Mouse (Mus musculus): ENCODE data around the gene Trim72. TPM values are rescaled to one million over a fixed set of nuclear protein-coding genes. Genes with fewer than 3 reads are reported as not detected.
"Not testable (repeated sequence)": the region's sequence is repeated elsewhere in the genome, so short reads cannot be mapped to it uniquely, and the experiment has no call there.

The Trim72 gene
- polyA plus RNA-seq, 3 experiments from 2014 or later: not detected

DNA sequence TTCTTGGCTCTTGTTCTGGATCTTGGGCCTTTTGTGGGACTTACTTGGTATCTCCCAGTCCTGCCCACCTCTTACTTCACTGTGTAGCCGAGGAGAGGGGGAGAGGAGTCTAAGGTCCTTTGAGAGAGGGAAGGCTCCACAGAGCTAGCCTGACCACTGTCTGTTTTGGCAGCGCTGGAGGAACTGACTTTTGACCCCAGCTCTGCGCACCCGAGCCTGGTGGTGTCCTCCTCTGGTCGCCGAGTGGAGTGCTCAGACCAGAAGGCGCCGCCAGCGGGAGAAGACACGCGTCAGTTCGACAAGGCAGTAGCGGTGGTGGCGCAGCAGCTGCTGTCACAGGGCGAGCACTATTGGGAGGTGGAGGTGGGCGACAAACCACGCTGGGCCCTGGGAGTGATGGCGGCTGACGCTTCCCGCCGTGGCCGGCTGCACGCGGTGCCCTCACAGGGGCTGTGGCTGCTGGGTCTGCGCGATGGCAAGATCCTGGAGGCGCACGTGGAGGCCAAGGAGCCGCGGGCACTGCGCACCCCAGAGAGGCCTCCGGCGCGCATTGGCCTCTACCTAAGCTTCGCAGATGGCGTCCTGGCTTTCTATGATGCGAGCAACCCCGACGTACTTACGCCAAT, 6.1 kb downstream of the Trim72 start:
- ATAC-seq: no peak

DNA sequence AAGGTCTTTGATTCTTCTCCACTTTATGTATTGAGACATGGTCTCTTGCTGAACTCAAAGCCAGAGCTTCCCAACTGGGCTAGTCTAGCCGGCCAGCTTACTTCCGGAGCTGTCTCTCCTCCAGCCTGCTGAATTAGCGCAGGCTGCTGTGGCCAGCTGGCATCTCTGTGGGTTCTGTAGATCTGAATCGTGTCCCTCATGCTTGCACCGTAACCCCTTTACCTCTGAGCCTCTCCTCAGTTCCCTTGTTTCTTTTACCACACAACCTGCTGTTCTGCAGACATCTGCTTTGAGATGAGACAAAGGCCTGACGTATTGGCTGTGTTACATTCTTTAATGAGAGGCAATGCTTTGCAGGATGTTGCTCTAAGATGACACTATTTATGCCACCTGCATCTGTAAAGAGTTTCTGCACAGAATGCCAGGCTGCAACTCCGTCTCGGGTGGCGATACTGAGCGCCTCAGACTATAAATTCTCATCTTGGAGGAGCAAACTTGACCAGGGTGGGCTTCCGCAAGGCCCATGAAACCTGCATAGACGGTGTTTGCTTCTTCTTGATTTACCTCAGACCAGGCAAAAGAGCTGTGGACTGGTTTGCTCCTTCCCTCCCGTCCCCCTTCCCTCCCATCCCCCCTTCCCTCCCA, 8.5 kb downstream of the Trim72 start:
- no peak for ATAC-seq

DNA sequence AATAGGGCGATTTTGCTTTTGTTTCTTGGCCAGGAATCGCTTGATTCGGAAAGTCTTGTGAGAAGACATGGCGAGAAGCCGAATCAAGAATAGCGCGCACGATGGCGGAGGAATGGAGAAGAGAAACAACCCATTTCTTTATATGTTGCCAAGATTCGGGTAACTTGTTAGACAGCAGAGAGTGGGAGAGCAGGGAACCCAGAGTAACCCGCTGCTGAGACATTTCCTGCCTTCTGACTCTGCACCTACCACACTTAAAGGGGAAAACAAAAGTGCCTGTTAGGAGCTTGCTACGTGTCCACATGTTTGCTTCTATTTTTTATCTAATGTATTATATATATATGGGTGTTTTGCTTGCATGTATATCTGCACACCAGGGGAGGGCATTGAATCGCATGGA, 9.4 kb downstream of the Trim72 start:
- no peak for ATAC-seq

DNA sequence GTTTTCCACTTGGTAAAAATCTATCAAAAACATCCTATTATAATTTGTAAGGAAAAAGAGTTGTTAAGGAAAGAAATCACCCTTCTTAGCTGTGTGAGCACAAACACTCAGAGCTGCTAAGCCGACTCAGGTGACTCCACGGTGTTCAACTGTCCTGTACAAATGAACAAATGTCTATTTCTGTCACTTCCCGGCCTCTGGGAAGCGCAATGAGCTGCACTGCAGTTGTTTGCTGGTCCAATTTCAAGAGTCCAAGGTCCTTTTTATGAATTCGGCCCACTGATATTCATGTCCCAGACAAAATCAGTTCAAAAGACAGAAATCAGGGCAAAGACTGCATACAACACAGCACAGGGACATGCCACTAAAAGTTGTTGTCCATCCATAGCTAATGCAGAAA, 12.4 kb downstream of the Trim72 start:
- ATAC-seq: not testable (repeated sequence)

DNA sequence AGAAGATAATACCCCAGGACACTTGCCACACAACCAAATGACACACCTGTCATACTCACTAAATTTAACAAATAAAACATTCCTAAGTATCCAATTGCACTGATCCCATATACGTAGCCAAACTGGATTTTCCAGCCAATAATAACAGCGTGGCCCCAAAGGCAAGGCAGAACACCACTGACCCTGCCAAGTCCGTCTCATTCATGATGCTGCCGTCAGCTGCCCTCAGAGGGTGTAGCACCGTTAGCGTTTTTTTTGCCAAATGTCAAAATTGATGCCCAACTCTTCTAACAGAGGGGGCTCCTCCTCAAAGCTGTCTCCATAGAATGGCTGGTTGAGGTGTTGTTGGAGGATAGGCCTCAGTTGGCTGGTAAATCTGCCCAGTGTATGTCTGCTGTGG, 12.9 kb downstream of the Trim72 start:
- no peak for ATAC-seq

DNA sequence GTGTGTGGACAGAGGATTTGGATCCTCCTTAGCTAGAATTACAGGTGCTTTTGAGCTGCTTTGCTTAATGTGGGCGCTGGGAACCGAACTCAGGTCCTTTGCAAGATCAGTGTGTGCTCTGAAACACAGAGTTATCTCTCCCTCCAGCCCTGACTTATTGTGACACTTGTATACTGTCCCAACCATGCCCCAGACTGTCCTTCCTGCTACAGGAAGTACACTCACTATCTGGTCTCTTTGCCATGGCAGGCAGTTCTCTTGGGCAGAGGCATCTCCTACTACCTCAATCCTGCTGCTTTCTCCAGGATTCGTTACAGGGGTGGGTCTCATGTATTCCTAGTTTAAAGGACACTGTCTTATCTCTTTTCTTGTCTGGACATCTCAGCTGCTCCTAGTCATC, 14.5 kb downstream of the Trim72 start:
- no peak for ATAC-seq

DNA sequence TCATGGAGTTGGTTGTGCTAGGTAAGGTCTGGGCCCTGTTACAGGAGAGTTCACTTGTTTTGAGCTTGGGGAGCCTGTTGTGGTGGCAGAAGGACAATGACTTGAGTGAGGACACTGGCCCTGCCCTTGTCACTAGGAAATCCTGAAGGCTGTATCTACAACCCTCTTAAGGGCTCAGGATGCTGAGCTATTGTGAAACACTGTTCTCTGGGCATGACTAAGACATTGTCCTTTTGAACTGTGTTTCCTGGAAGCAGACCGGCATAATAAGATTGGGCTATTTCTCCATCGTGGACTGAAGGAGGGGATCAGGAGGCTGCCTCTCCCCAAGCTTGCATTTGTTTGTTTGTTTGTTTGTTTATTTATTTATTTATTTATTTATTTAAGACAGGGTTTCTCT, 15.4 kb downstream of the Trim72 start:
- ATAC-seq: no peak

DNA sequence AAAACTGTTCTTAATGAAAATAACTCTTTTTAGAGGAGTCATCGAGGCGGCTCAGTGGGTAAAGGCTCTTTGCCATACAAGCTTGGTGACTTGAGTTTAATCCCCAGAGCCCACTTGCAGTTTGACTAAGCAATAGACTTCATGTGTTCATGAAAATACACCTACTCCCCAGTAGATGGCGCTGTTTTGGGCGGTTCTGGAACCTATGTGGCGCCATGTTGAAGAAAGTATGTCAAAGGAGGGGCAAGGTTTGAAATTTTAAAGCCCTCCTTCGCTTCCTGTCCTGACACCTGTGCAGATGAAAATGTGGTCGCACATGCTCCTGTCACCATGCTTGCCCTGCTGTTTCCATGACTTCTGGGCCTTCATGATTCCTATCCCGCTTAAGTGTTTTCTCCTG, 19.2 kb downstream of the Trim72 start:
- ATAC-seq: no peak

DNA sequence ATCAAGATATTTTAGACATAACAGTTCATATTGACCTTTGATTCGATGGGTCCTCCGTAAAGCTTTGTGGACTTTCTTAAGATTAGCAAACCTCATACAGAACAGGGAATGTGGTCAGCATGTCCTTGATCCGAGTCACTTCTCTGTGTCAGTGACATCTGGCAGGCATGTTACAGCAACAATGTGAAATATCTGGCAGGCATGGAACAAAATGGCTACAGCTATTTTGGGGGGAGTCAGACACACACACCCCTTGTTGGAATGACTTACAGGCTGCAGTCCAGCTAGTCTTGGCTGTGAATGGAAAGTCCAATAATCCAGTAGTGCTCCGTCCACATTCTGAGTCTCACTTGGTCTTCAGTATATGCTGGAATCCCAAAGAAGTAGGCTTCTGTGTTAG, 19.8 kb downstream of the Trim72 start:
- no peak for ATAC-seq

DNA sequence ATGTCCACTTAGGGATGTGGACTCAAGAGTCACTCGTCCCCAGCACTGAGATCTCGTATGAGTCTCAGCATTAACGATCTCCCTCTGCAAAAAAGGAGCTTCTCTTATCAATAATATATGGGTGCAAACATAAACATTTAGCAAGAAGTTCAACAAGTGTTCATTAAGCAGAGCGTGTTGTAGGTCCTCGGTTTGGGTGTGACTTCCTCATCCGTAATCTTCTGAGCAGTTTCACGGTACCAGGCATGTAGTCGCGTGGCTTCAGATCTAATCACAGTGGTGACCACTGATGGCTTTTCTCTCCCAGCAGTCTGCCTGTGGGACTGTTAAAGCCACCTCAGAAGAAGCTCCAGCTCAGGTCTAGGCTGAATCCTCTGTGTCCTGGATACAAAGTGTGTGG, 20.6 kb downstream of the Trim72 start:
- ATAC-seq: no peak

DNA sequence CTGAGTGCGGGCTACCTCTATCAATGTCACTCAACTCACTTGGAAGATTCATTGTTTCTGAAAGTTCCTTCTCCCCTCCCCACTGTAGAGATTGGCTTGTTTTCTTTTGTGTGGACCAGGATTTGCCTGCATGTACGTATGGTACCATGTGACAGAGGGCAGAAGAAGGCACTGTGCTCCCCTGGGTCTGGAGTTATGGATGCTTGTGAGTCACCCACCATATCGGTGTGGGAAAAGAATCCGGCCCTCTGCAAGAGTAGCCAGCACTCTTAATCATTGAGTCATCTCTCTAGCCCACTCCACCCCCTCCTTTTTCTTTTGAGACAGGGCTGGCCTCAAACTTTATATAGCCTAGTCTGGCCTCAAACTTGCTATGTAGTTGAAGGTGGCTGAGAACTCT, 21.2 kb downstream of the Trim72 start:
- no peak for ATAC-seq

DNA sequence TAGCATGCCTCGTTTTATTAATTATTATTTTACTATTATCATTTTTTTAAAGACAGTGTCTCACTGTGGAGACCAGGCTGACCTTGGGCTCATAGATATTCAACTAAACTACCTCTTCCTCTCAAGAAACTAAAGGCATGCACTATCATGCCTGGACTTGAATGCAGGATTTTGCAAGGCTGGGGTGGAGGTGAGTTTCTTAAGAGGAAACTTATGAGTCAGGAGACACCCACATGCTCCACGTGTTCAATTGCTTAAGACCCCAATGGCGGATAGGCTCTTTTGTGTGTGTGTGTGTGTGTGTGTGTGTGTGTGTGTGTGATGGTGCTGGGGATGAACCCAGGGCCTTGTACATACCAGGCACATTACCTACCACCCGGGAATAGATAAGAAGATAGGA, 21.6 kb downstream of the Trim72 start:
- no peak for ATAC-seq

DNA sequence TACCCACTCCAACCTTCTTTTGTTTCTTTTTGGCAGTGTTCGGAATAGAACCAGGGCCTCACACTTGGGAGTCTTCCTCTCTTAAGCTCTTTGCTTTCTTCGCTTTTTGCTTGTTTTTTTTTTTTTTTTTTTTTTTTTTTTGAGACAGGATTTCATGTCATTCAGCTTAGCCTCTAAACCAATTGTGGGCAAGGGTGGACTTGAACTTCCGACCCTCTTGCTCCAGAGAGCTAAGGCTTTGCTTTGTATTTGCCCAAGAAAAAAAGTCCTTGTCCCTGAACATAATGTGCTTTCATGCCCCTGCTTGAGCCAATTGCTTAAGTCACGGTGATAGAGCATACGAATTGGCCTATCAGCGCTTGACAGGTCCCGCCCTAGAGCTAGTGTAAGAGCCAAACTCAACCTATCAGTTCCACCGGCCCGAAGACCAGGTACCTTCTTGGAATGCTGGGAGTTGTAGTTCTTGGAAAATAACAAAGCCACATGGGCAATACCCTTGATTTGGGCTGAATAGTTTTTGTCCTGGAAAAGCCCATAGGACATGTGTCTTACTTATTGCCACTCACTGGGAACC, 27.7 kb downstream of the Trim72 start:
- no peak for ATAC-seq

DNA sequence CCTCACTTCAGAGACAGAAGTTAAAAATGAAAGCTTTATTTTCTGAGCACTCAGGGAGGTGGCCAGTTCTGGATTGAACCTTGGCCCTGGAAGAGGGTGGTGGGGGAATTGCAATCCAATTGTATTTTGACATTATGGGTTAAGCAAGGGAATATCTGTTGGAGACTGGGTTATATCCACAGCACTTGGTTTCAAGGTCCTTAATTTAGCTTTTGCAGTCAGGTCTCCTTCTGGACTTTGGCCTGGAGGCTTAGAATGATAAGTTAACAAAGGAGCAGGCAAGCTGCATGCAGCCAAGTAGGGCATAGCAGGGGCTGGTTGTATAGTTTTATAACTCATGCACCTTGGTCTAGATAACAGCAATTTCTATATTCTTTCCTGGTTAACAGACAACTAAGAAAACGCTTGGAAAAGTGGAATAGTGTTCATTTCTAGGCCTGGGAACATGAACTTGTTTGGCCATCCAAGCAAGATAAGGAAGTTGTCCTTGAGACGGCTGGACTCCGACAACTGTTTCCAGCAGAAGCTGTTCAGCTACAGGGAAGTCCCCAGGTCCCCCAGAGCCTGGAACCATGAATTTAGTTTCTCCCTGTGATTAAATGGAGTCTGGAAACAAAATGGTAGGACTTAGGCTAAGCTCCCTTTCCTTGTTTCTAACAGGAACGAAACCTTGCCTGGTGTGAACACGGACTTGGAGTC, 28.7 kb downstream of the Trim72 start:
- ATAC-seq: no peak

DNA sequence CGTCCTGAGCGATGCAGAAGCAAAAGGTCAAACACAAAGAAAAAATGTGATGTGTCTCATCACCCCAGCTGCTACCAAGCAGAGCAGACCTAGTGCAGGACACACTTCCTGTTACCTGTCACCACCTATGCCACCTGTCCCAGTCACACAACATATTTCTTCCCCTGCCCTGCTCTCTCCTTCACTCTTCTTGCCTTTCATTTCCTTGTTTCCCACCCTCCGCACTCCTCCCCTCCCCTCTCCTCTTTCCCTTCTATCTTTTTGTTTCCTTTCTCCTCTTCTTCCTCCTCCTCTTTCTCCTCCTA, 29.2 kb downstream of the Trim72 start:
- ATAC-seq: no peak

DNA sequence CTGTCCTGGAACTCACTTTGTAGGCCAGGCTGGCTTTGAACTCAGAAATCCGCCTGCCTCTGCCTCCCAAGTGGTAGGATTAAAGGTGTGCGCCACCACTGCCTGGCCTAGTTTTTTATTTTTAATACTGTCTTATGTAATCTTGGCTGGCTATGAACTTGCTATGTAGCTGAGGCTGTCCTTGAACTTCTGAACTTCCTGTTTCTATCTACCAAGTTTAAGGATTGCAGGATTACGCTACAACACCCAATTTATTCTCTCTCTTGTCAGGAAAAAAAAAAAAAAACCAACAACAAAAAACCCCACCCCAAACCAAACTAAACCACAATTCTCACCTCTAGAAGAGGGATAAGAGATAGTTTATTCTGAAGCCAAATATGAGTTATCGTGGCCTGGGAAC, 29.9 kb downstream of the Trim72 start:
- no peak for ATAC-seq

DNA sequence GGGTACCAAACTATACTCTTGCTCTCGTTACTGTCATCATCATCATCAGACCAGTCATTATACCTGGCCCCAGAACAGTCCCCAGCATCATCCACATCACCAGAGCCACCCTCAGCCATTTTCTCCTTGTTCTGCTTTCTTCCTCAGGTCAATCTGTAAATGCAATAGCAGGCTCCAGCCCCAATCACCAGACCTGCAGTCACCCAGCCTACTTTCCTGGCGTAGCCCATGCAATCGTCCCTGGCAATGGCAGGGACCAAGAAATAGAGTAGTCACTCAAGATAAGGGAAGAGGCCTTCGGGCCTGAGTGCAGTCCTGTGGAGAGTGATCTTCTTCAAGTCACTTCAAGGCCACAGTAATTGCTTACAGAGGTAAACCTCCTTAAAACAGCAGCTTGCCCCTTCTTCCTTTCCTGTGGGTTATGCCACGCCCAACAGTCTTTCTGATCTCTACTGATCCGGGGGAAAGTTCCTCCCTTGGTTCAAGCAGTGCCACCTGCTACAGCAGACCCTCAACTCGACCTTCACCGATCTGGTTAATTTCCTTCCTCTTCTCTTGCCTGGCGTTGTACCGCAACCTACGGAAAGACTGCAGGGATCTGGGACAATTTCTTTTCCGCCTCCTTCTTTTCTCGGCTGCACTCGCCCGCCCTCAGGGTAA, 38.5 kb downstream of the Trim72 start:
- ATAC-seq: not testable (repeated sequence)

DNA sequence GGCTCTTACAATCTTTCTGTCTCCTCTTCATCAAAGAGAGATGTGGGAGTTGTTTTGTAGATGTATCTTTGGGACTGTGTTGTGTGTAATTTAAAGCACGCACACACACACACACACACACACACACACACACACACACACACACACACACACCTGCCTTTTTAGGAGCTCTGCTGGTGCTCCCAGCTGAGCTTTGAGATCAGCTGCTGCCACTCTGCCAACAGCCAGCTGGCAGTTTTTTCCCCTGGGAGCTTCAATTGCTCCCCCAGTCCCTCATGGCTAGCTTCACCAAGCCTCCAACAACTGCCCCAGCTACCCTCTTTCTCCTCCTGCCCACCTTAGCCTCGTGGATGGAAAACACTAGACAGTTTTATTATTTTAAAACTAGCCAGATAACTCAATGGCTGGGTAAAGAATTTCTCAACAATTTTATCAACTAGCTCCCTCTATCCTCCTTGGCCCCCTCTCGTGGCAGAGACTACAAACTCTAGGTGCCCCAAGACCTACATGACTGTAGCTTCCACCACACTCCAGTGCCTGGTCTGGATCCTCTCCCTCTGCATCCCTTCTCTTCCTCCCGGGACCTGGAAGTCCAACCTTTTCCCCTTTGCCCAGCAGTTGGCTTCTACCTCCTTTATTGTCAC, 40.5 kb downstream of the Trim72 start:
- ATAC-seq: no peak

DNA sequence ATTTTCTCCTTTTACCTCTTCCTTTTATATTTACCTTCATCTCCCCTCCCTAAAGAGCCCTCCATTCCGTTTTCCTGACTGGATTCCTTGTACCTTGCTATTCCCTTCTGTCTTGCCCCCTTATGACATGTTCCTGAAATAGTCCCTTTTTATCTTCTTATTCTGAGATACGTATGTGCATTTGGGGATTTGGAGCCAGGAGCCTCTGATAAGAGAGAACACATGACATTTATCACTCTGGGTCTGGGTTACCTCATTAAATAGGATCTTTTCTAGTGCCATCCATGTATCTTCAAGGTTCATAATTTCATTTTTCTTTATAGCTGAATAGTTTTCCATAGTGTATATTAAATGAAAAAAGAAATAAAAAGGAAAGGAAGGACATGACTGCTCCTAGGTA, 41.9 kb downstream of the Trim72 start:
- ATAC-seq: no peak

DNA sequence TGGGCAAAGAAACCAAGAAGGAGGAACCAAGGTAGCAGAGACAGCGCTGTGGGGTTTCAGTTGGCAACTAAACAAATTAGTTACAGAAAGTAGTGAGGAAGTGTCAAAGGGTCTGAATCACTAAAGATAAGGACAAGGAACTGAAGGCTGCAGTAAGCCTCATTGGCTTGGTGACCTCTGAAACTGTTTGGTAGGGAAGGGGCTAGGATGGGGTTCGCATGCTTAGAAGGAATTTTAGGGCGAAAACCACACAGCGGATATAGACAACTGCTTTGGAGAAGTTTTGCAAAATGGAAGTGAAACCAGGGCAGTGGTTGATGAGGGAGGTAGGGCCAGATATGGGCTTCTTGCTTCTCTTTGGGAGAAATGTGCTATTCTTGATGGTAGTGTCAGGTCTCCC, 45.1 kb downstream of the Trim72 start:
- no peak for ATAC-seq

DNA sequence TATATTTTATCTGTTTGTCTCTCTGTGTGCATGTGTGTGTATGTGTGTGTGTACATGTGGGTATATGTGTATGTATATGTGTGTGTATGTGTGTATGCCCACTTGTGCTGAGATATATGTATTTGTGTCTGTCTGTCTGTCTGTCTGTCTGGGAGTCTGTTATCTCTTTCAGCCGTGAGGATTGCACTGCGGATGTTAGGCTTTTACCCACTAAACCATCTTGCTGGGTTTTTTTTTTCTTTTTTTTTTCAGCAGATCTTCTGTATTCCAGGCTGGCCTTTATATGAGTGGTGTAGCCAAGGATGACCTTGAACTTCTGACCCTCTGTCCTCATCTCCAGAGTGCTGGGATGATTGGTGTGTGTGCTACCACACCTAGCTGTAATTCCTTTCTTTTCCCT, 45.5 kb downstream of the Trim72 start:
- ATAC-seq: no peak

DNA sequence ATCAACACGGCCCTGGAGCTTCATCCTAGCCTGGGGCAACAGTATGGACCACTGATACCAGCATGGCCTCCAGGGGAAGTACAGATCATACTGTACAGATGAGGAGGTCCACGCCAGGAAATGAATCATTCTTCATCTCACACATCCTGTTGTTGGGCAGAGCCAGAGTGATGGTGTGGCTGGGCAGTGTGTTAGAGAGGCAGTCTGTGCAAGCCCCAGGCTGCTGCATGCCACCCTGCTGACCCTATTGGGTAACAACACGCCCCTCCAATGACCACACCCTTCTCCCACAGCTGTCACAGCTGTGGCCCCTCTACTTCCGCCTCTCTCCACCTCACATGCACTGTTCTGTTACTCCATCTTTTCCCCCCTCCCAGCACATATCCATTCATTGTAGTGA, 47.0 kb downstream of the Trim72 start:
- ATAC-seq: peak; percentile 32

DNA sequence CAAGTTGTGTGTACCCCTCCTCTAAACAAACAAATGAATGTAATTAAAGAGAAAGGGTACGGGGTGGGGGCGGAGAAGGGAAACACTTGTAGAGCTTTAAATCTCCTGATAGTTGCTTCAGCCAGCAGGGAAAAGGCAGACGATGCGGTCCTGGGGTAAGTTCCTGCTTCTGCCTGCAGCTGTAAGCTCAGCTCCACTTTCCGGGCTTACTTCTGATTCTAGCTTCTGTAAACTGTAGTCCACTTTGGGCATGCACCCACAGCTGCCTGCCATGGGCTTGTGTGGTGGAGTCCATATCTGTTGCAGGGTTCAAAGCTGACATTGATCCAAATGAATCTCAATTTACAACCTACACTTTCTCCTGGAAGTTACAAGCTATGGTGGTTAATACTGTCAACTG, 49.3 kb downstream of the Trim72 start:
- ATAC-seq: no peak
